Mouse (Mus musculus): ENCODE measurements around the gene Tbx18. TPM values are rescaled to one million over a fixed set of nuclear protein-coding genes. Genes with fewer than 3 reads are reported as not detected.

The Tbx18 gene
- polyA plus RNA-seq, 1 experiment from 2014 or later = 10.0 TPM

GRCm38 (mm10) chr9:87734631-87735030, 3.6 kb upstream of the Tbx18 start:
- peaks cover 17% of the 10 kb centered on the region for H3K4me1 ChIP-seq
- no peak overlapping the region for H3K9ac ChIP-seq
- H3K27ac ChIP-seq = no peak overlapping the region
- no peaks in the 10 kb centered on the region for H3K36me3 ChIP-seq
- peaks cover 54% of the 10 kb centered on the region for H3K27me3 ChIP-seq
- no peaks in the 10 kb centered on the region for H3K9me3 ChIP-seq
- H3K4me3 ChIP-seq = no peak overlapping the region
- H3K4me2 ChIP-seq (replicated peaks) = no peak overlapping the region
- no peak for ATAC-seq (ENCODE audit: insufficient number of reproducible peaks, insufficient read depth, low FRiP score, low TSS enrichment)
- 3% methylated on average over 9 of the region's 9 CpGs for WGBS

- Histone ChIP-seq H3K4me2 (replicated peaks) (0 out of 2 replicates have a peak overlapping the region, but pooled peaks have one; percentile 4), H3K9me3 (no peaks in the 10 kb centered on the region), H3K36me3 (no peaks in the 10 kb centered on the region), H3K9ac (no peak overlapping the region), H3K4me1 (peaks cover 11% of the 10 kb centered on the region), H3K27me3 (peaks cover 52% of the 10 kb centered on the region), H3K4me3 (no peak overlapping the region), H3K27ac (no peak overlapping the region)
- 3% methylated on average over 11 of the region's 11 CpGs for WGBS
- ATAC-seq (ENCODE audit: insufficient number of reproducible peaks, insufficient read depth, low FRiP score, low TSS enrichment) = no peak
Measured at GRCm38 (mm10) chr9:87733732-87734131, 2.7 kb upstream of the Tbx18 start.

GRCm38 (mm10) chr9:87733236-87733630, 2.2 kb upstream of the Tbx18 start:
- Histone ChIP-seq H3K27ac (no peak overlapping the region), H3K27me3 (peaks cover 52% of the 10 kb centered on the region), H3K36me3 (no peaks in the 10 kb centered on the region), H3K9me3 (no peaks in the 10 kb centered on the region), H3K4me1 (peaks cover 11% of the 10 kb centered on the region), H3K9ac (no peak overlapping the region), H3K4me3 (no peak overlapping the region), H3K4me2 (replicated peaks) (0 out of 2 replicates have a peak overlapping the region, but pooled peaks have one; percentile 4)
- ATAC-seq (ENCODE audit: insufficient number of reproducible peaks, insufficient read depth, low FRiP score, low TSS enrichment) = no peak
- WGBS = under 1% methylated on average over 11 of the region's 11 CpGs

- Histone ChIP-seq H3K4me3 (no peak overlapping the region), H3K4me2 (replicated peaks) (no peak overlapping the region; the same call in 1 of the 2 replicates), H3K4me1 (peaks cover 11% of the 10 kb centered on the region), H3K9me3 (no peaks in the 10 kb centered on the region), H3K9ac (no peak overlapping the region), H3K27me3 (peaks cover 52% of the 10 kb centered on the region), H3K36me3 (no peaks in the 10 kb centered on the region), H3K27ac (no peak overlapping the region)
- ATAC-seq (ENCODE audit: insufficient number of reproducible peaks, insufficient read depth, low FRiP score, low TSS enrichment) = no peak
- 4% methylated on average over 25 of the region's 25 CpGs for WGBS
Measured at GRCm38 (mm10) chr9:87732416-87733235, 1.6 kb upstream of the Tbx18 start.

- WGBS = 1% methylated on average over 87 of the region's 91 CpGs
- H3K27ac ChIP-seq = peak overlapping the region; percentile 76
- no peaks in the 10 kb centered on the region for H3K36me3 ChIP-seq
- ATAC-seq (ENCODE audit: insufficient number of reproducible peaks, insufficient read depth, low FRiP score, low TSS enrichment) = peak; percentile 48; the same call in 1 of the 2 replicates
- H3K4me3 ChIP-seq = peak overlapping the region; percentile 53
- peaks cover 11% of the 10 kb centered on the region for H3K4me1 ChIP-seq
- peak overlapping the region; percentile 75 for H3K9ac ChIP-seq
- no peaks in the 10 kb centered on the region for H3K9me3 ChIP-seq
- H3K27me3 ChIP-seq = peaks cover 43% of the 10 kb centered on the region
- H3K4me2 ChIP-seq (replicated peaks) = peak overlapping the region; percentile 72
Measured at GRCm38 (mm10) chr9:87730271-87730960, 644 bp downstream of the Tbx18 start.

GRCm38 (mm10) chr9:87729316-87730270, 1.5 kb downstream of the Tbx18 start:
- Histone ChIP-seq H3K9ac (peak overlapping the region; percentile 75), H3K9me3 (no peaks in the 10 kb centered on the region), H3K27me3 (peaks cover 37% of the 10 kb centered on the region), H3K4me2 (replicated peaks) (peak overlapping the region; percentile 72), H3K27ac (peak overlapping the region; percentile 76), H3K36me3 (no peaks in the 10 kb centered on the region), H3K4me1 (peaks cover 11% of the 10 kb centered on the region), H3K4me3 (peak overlapping the region; percentile 53)
- ATAC-seq (ENCODE audit: insufficient number of reproducible peaks, insufficient read depth, low FRiP score, low TSS enrichment) = peak; percentile 50
- 1% methylated on average over 74 of the region's 75 CpGs for WGBS

GRCm38 (mm10) chr9:87728107-87728506, 3.0 kb downstream of the Tbx18 start:
- no peak overlapping the region for H3K27ac ChIP-seq
- peaks cover 11% of the 10 kb centered on the region for H3K4me1 ChIP-seq
- no peak overlapping the region for H3K4me2 ChIP-seq (replicated peaks)
- no peaks in the 10 kb centered on the region for H3K36me3 ChIP-seq
- no peak for ATAC-seq (ENCODE audit: insufficient number of reproducible peaks, insufficient read depth, low FRiP score, low TSS enrichment)
- H3K9me3 ChIP-seq = no peaks in the 10 kb centered on the region
- no peak overlapping the region for H3K9ac ChIP-seq
- H3K27me3 ChIP-seq = peaks cover 33% of the 10 kb centered on the region
- 20% methylated on average over 3 of the region's 3 CpGs for WGBS
- no peak overlapping the region for H3K4me3 ChIP-seq

- Histone ChIP-seq H3K9ac (no peak overlapping the region), H3K9me3 (no peaks in the 10 kb centered on the region), H3K27ac (no peak overlapping the region), H3K4me2 (replicated peaks) (no peak overlapping the region), H3K4me1 (peaks cover 7% of the 10 kb centered on the region; the same call in 1 of the 2 replicates), H3K36me3 (no peaks in the 10 kb centered on the region), H3K4me3 (no peak overlapping the region), H3K27me3 (peaks cover 26% of the 10 kb centered on the region)
- ATAC-seq (ENCODE audit: insufficient number of reproducible peaks, insufficient read depth, low FRiP score, low TSS enrichment) = no peak
- WGBS = 8% methylated on average over 12 of the region's 12 CpGs
Measured at GRCm38 (mm10) chr9:87727155-87727953, 3.7 kb downstream of the Tbx18 start.

GRCm38 (mm10) chr9:87721793-87722192, 9.3 kb downstream of the Tbx18 start:
- 31% methylated on average over 2 of the region's 2 CpGs for WGBS
- ATAC-seq (ENCODE audit: insufficient number of reproducible peaks, insufficient read depth, low FRiP score, low TSS enrichment) = no peak
- Histone ChIP-seq H3K27ac (no peak overlapping the region), H3K9me3 (no peaks in the 10 kb centered on the region), H3K4me2 (replicated peaks) (no peak overlapping the region), H3K36me3 (no peaks in the 10 kb centered on the region), H3K4me3 (no peak overlapping the region), H3K27me3 (peaks cover 19% of the 10 kb centered on the region), H3K4me1 (no peaks in the 10 kb centered on the region), H3K9ac (no peak overlapping the region)

- no peaks in the 10 kb centered on the region for H3K4me1 ChIP-seq
- H3K36me3 ChIP-seq = no peaks in the 10 kb centered on the region
- no peak overlapping the region for H3K27ac ChIP-seq
- H3K27me3 ChIP-seq = no peaks in the 10 kb centered on the region
- H3K4me2 ChIP-seq (replicated peaks) = no peak overlapping the region
- 60% methylated on average over 4 of the region's 4 CpGs for WGBS
- H3K9ac ChIP-seq = no peak overlapping the region
- H3K4me3 ChIP-seq = no peak overlapping the region
- no peak for ATAC-seq (ENCODE audit: insufficient number of reproducible peaks, insufficient read depth, low FRiP score, low TSS enrichment)
- no peaks in the 10 kb centered on the region for H3K9me3 ChIP-seq
Measured at GRCm38 (mm10) chr9:87710360-87710759, 20.7 kb downstream of the Tbx18 start.

GRCm38 (mm10) chr9:87708151-87708550, 22.9 kb downstream of the Tbx18 start:
- Histone ChIP-seq H3K4me1 (no peaks in the 10 kb centered on the region), H3K9ac (no peak overlapping the region), H3K27me3 (no peaks in the 10 kb centered on the region), H3K27ac (no peak overlapping the region), H3K4me2 (replicated peaks) (no peak overlapping the region), H3K9me3 (no peaks in the 10 kb centered on the region), H3K4me3 (no peak overlapping the region), H3K36me3 (no peaks in the 10 kb centered on the region)
- ATAC-seq (ENCODE audit: insufficient number of reproducible peaks, insufficient read depth, low FRiP score, low TSS enrichment) = no peak

Data from embryonic facial prominence, embryonic 12.5 days (tissue).